Mouse (Mus musculus) forebrain, embryonic 16.5 days (tissue): ENCODE measurements around the gene Wdr91. TPM values are rescaled to one million over a fixed set of nuclear protein-coding genes. Genes with fewer than 3 reads are reported as not detected.

Experiments
- ATAC-seq: fragments of 200-750 bp; cut with Nextera tagmentation; 2 replicates; pipeline ENCODE4 v1.8.0; 2017; ENCODE audit warnings: mild to moderate bottlenecking, moderate library complexity
- H3K27ac ChIP-seq: fragments of 300-500 bp; sonication (generic); 2 replicates; pipeline ENCODE4 v1.5.1; 2014; ENCODE audit warnings: low read length, control low read depth
- H3K27me3 ChIP-seq: fragments of 300-500 bp; sonication (generic); replicated peaks from 2 replicates; pipeline ENCODE4 v1.6.1; 2014; ENCODE audit warnings: low read length; ENCODE audit not compliant: control insufficient read depth, insufficient read depth
- H3K36me3 ChIP-seq: fragments of 300-500 bp; sonication (generic); 2 replicates; pipeline ENCODE4 v1.6.1; 2014; ENCODE audit not compliant: control insufficient read depth, insufficient read depth
- H3K4me1 ChIP-seq: fragments of 300-500 bp; sonication (generic); replicated peaks from 2 replicates; pipeline ENCODE4 v1.6.1; 2014; ENCODE audit warnings: low read length; ENCODE audit not compliant: control insufficient read depth, insufficient read depth
- H3K4me2 ChIP-seq: fragments of 300-500 bp; sonication (generic); 2 replicates; pipeline ENCODE4 v1.6.1; 2014; ENCODE audit warnings: mild to moderate bottlenecking, low read length, control low read depth
- H3K4me3 ChIP-seq: fragments of 300-500 bp; sonication (generic); replicated peaks from 2 replicates; pipeline ENCODE4 v1.5.1; 2014; ENCODE audit warnings: mild to moderate bottlenecking, low read length, control low read depth
- H3K9ac ChIP-seq: fragments of 300-500 bp; sonication (generic); replicated peaks from 2 replicates; pipeline ENCODE4 v1.6.1; 2014; ENCODE audit warnings: low read depth, low read length, control low read depth
- H3K9me3 ChIP-seq: fragments of 300-500 bp; sonication (generic); 2 replicates; pipeline ENCODE4 v1.6.1; 2016; ENCODE audit warnings: low read length; ENCODE audit not compliant: control insufficient read depth
- WGBS: fragments of 180-500 bp; shearing (Covaris S2); extraction: QIAGEN DNeasy Blood & Tissue Kit; methylation state at CpG from one replicate; pipeline ENCODE4 v1.1.7; 2014; 5-methylcytosine and 5-hydroxymethylcytosine counted together
- polyA plus RNA-seq: library from polyadenylated mRNA; unstranded; fragments of >200 nt; fragmentation: Nextera tagmentation; extraction: Ambion mirVana; gene quantifications from 2 replicates; pipeline ENCODE4 v1.2.1, GENCODE M21; 2015

Gene Wdr91
- polyA plus RNA-seq, 1 experiment from 2014 or later, result 12.9 TPM

GRCm38 (mm10) chr6:34868507-34869217 lies 42.0 kb downstream of the Wdr91 start:
- no peak overlapping the region for H3K9ac ChIP-seq
- no peaks in the 10 kb centered on the region for H3K4me1 ChIP-seq
- 89% methylated on average over 20 of the region's 20 CpGs for WGBS
- H3K4me2 ChIP-seq, result no peak overlapping the region
- no peaks in the 10 kb centered on the region for H3K36me3 ChIP-seq
- ATAC-seq, result no peak
- no peak overlapping the region for H3K27ac ChIP-seq
- H3K9me3 ChIP-seq, result no peaks in the 10 kb centered on the region
- H3K4me3 ChIP-seq, result no peak overlapping the region
- H3K27me3 ChIP-seq, result no peaks in the 10 kb centered on the region

DNA sequence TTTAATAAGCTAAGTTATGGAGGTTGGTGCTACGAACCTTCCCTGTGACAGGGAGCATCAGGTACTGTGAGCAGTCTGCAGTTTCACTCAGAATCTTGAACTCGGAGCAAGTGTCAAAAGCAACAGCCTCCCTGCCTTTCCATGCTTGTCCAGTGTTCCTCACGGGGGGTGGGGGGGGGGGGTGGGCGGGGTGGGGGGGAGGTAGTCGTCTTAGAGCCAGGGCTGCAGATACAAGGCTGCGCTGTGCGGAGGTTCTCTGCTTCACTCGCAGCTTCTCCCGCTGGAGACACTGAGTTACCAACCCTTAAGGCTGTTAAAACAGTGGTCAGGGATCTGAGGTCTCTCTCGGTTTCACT lies 42.7 kb downstream of the Wdr91 start:
- 85% methylated on average over 10 of the region's 10 CpGs for WGBS
- Histone ChIP-seq H3K9me3 (no peaks in the 10 kb centered on the region), H3K27ac (no peak overlapping the region), H3K9ac (no peak overlapping the region), H3K36me3 (no peaks in the 10 kb centered on the region), H3K4me1 (no peaks in the 10 kb centered on the region), H3K4me3 (no peak overlapping the region), H3K27me3 (no peaks in the 10 kb centered on the region), H3K4me2 (no peak overlapping the region)
- no peak for ATAC-seq

DNA sequence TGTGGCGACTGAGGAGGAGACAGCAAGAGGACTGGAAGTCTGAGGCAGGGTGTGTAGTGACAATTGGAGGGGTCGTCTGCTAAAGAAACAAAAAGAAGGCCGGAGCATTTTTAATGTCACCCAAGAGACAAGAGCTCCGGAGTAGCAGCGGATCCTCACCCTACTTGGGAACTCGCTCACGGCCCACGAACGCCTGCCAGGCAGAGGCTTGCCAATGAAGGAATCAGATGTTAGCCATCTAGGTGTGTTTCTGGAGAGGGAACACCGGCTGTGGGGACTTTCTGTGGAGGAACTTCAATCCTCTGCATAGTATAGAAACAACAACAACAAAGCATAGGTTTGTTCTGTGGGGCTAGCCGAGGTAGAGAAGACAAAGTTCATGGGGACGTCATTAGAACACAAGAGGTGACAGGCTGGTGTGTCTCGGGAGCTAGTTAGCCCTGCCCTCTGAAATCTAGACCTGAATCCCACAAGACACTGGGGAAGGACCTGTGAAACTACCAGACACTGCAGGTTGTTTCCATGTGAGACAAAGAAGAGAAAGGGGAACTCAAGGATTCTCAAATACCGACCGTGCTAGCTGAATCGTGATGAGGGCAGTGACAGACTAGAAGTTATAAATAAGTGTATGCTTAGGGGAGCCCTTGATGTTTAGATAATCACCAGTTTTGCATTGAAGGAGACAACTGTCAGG lies 43.2 kb downstream of the Wdr91 start:
- Histone ChIP-seq H3K4me2 (no peak overlapping the region), H3K9me3 (no peaks in the 10 kb centered on the region), H3K27me3 (no peaks in the 10 kb centered on the region), H3K36me3 (no peaks in the 10 kb centered on the region), H3K4me1 (no peaks in the 10 kb centered on the region), H3K9ac (no peak overlapping the region), H3K27ac (no peak overlapping the region), H3K4me3 (no peak overlapping the region)
- 81% methylated on average over 16 of the region's 16 CpGs for WGBS
- ATAC-seq, result no peak

DNA sequence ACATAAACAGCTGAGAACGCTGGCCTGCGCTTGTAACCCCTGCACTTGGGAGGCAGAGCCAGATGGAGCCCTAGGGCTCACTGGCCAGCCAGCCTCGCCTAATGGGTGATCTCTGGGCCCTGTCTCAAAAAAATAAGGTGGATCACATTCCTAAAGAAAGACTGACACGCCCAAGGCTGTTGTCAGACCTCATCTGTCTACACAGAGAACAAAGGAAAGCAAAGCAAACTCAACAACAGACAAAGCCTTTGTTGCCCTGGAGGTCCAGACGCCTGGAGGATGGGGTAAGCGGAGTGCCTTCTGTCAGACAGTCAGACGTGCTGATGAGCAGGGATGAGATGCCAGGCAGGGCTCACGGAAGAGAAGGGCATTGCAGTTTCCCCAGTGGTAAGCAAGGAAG lies 43.9 kb downstream of the Wdr91 start:
- H3K36me3 ChIP-seq, result no peaks in the 10 kb centered on the region
- ATAC-seq, result no peak
- H3K27me3 ChIP-seq, result no peaks in the 10 kb centered on the region
- 51% methylated on average over 8 of the region's 8 CpGs for WGBS
- H3K4me2 ChIP-seq, result no peak overlapping the region
- H3K4me1 ChIP-seq, result no peaks in the 10 kb centered on the region
- H3K9ac ChIP-seq, result no peak overlapping the region
- H3K9me3 ChIP-seq, result no peaks in the 10 kb centered on the region
- no peak overlapping the region for H3K27ac ChIP-seq
- H3K4me3 ChIP-seq, result no peak overlapping the region

GRCm38 (mm10) chr6:34865711-34866593 lies 44.7 kb downstream of the Wdr91 start:
- no peaks in the 10 kb centered on the region for H3K4me1 ChIP-seq
- no peaks in the 10 kb centered on the region for H3K27me3 ChIP-seq
- H3K9me3 ChIP-seq, result no peaks in the 10 kb centered on the region
- no peak overlapping the region for H3K4me3 ChIP-seq
- H3K36me3 ChIP-seq, result no peaks in the 10 kb centered on the region
- H3K27ac ChIP-seq, result no peak overlapping the region
- H3K4me2 ChIP-seq, result no peak overlapping the region
- 72% methylated on average over 7 of the region's 7 CpGs for WGBS
- no peak for ATAC-seq
- H3K9ac ChIP-seq, result no peak overlapping the region

DNA sequence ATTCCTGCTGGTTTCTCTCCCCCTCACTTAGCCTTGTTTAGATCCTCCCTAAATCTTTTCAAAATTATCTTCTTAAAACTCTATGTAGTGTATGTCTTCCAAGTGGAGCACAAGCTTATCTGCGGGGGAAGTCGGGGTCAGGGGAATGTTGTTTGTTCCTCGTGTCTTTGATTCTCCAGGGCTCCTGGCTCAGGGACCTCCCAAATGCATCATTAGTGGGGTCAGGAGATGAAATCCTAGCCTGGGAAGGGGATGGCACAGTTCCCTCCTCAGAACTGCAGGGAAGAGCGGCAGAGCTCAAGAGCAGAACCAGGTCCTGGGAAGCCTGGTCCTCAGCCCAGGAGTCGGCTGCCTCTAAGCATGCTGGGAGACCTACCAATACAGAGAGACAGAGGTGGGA lies 45.5 kb downstream of the Wdr91 start:
- no peak overlapping the region for H3K27ac ChIP-seq
- no peak overlapping the region for H3K4me2 ChIP-seq
- no peak overlapping the region for H3K4me3 ChIP-seq
- H3K27me3 ChIP-seq, result no peaks in the 10 kb centered on the region
- 78% methylated on average over 5 of the region's 5 CpGs for WGBS
- H3K36me3 ChIP-seq, result no peaks in the 10 kb centered on the region
- H3K9me3 ChIP-seq, result no peaks in the 10 kb centered on the region
- no peaks in the 10 kb centered on the region for H3K4me1 ChIP-seq
- no peak for ATAC-seq
- H3K9ac ChIP-seq, result no peak overlapping the region

DNA sequence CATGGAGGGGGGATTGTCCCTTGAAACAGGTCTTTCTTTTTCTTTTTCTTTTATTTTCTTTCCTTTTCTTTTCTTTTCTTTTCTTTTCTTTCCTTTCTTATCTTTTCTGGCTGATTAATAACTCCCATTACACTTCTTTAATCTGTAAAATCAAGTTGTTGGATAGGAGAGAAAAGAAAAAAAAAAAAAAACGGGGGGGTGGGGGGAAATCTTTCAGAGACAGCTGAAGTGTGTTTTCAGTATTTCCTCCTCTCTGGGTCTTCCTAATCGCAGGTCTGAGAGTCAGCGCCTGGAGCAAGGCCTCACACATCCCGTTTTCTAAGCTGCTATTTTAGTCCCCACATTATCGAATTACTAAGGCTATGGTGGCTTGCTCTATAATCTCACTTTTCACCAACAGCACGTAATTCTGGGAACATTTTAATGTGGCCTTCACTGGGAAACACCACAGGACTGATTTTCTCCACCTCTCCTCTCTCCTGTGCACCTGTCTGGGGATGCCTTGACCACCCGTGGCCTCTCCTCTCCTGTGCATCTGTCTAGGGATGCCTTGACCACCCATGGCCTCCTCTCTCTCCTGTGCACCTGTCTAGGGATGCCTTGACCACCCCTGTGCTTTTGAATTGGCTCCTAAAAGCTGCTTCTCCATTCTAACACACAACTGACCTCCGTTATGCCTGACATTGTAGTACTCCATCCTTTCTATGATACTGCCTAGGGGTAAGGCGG lies 46.7 kb downstream of the Wdr91 start:
- Histone ChIP-seq H3K36me3 (no peaks in the 10 kb centered on the region), H3K9ac (no peak overlapping the region), H3K27ac (no peak overlapping the region), H3K4me3 (no peak overlapping the region), H3K9me3 (no peaks in the 10 kb centered on the region), H3K27me3 (no peaks in the 10 kb centered on the region), H3K4me2 (no peak overlapping the region), H3K4me1 (no peaks in the 10 kb centered on the region)
- no peak for ATAC-seq
- WGBS, result 74% methylated on average over 9 of the region's 9 CpGs

- no peak within 1 kb of the TSS for H3K9ac ChIP-seq
- ATAC-seq, result no peak
Observed at GRCm38 (mm10) chr6:34862791-34863403, 47.8 kb downstream of the Wdr91 start, which contains the start of gene Tmem140. Gene Tmem140 (plus strand): TSS chr6:34863146.

More at GRCm38 (mm10) chr6:34862791-34863403, 47.8 kb downstream of the Wdr91 start, which contains the start of gene Tmem140:
- WGBS, result 75% methylated on average over 11 of the region's 11 CpGs
- Histone ChIP-seq H3K27me3 (no peaks in the 10 kb centered on the region), H3K27ac (no peak within 1 kb of the TSS), H3K4me2 (no peak within 1 kb of the TSS), H3K9me3 (no peaks in the 10 kb centered on the region), H3K36me3 (no peaks in the 10 kb centered on the region), H3K4me3 (no peak within 1 kb of the TSS), H3K4me1 (no peaks in the 10 kb centered on the region)
